Mouse (Mus musculus): ENCODE data around the gene Zbtb8b.

GRCm38 (mm10) chr4:129476047-129476446, 35.4 kb upstream of the Zbtb8b start:
- TF ChIP-seq GATA1 (IDR thresholded peaks at IDR 0.05; ENCODE audit: low read length) (no peak), TAL1 (IDR thresholded peaks at IDR 0.05; ENCODE audit: low read length) (no peak)
